Mouse (Mus musculus) olfactory bulb, adult 2 months (tissue): ENCODE data around the gene Olfr802. TPM values are rescaled to one million over a fixed set of nuclear protein-coding genes. Genes with fewer than 3 reads are reported as not detected.

Experiments used
- H3K27ac ChIP-seq: fragments of 200-500 bp; 2 replicates; pipeline ENCODE4 v1.5.1; 2012; ENCODE audit warnings: low read depth, low read length; ENCODE audit not compliant: insufficient read depth
- H3K4me1 ChIP-seq: fragments of 200-500 bp; 2 replicates; pipeline ENCODE4 v1.6.1; 2012; ENCODE audit warnings: low read length; ENCODE audit not compliant: control insufficient read depth, insufficient read depth
- H3K4me3 ChIP-seq: fragments of 200-500 bp; 2 replicates; pipeline ENCODE4 v1.5.1; 2012; ENCODE audit warnings: mild to moderate bottlenecking, low read depth, low read length, moderate library complexity; ENCODE audit not compliant: insufficient read depth
- CTCF ChIP-seq: fragments of 200-500 bp; IDR thresholded peaks from 2 replicates; pipeline ENCODE4 v1.5.1; 2012; ENCODE audit warnings: low read depth, mild to moderate bottlenecking, low read length, moderate library complexity; ENCODE audit not compliant: insufficient read depth
- POLR2A ChIP-seq: fragments of 200-500 bp; IDR thresholded peaks from 2 replicates; pipeline ENCODE4 v1.6.1; 2012; ENCODE audit warnings: mild to moderate bottlenecking, low read depth, low read length, moderate library complexity; ENCODE audit not compliant: insufficient read depth
- WGBS: fragments of 180-500 bp; shearing (Covaris S2); methylation state at CpG from one replicate; pipeline ENCODE4 v1.1.7; 2018; 5-methylcytosine and 5-hydroxymethylcytosine counted together
- polyA plus RNA-seq: library from polyadenylated mRNA; stranded (reverse); fragments of >200 nt; gene quantifications from 2 replicates; pipeline ENCODE4 v1.2.4, GENCODE M21; 2012; ENCODE audit warnings: low replicate concordance; ENCODE audit not compliant: missing spikeins, insufficient read depth, insufficient read length

Olfr802 gene
- not detected in 2 replicates for polyA plus RNA-seq

DNA sequence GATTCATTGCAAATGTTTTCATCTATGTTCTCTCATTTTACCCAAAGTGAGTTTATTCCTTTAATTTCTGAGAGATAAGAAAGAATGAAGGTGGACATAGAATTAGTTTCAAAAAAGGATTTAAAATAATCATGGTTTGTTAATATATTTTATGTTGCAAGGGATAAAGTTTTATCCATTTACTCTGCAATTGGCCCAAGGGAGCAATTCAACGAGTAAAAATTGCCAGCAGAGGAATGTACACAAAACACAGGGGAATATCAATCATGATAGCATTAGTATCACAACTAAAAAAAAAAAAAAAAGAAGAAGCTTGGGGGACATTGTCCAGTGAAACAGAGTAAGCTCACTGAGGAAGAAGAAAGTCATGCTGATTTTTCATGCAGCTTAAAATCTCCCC, at the start of gene Olfr802:
TSS of gene Olfr802 (minus strand) at position 101 of the 400 bp plus-strand sequence.
- Histone ChIP-seq H3K27ac (no peak within 1 kb of the TSS), H3K4me1 (no peaks in the 10 kb centered on the region), H3K4me3 (no peak within 1 kb of the TSS)
- TF ChIP-seq POLR2A (no peak), CTCF (no peak)
- 62% methylated on average over 1 of the region's 1 CpGs for WGBS

DNA sequence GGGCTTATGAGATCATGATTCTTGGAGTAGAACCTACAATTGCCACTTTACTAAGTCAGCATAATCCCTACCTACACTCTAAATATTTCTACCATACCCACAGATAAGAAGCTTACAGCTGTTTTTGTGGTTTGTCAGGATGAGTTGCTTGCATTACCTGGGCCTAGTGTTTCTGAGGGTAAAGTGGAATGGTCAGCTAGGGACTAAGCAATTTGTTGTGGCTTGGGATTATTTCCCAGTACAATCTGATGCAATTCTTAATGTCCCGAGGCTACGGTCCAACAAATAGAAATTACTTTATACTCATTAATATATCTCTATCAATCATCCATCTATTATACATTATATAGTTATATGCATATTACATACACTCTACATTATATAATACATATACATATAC, 41.3 kb upstream of the Olfr802 start, which contains the start of gene Olfr805:
TSS of gene Olfr805 (minus strand) at position 101 of the 400 bp plus-strand sequence.
- Histone ChIP-seq H3K4me3 (no peak within 1 kb of the TSS), H3K4me1 (no peaks in the 10 kb centered on the region), H3K27ac (no peak within 1 kb of the TSS)
- TF ChIP-seq CTCF (no peak), POLR2A (no peak)
- 98% methylated on average over 2 of the region's 2 CpGs for WGBS

DNA sequence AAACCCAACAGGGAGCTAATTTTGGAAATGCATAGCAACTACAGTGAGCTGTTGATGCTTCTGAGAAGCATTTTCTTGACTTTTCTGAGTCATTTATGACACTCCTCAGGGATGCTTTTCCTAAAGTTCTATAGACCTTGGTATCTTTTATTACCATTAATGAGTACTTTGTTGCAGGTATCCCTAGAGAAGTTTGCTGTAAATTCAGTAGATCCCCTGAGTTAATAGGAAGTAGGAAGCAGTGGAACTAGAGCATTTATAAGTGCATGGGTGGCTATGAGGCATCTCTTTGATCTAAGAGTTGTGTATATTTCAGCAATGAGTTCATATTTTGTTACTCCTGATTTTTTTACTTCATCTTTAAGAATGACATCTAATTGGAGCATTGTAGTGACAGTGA, 14.9 kb upstream of the Olfr802 start, which contains the start of gene Olfr804:
TSS of gene Olfr804 (plus strand) at position 301 of the 400 bp plus-strand sequence.
- no peak for TF ChIP-seq POLR2A
- TF ChIP-seq CTCF, result no peak
- H3K4me3 ChIP-seq, result no peak within 1 kb of the TSS
- no peak within 1 kb of the TSS for H3K27ac ChIP-seq
- H3K4me1 ChIP-seq, result no peaks in the 10 kb centered on the region

DNA sequence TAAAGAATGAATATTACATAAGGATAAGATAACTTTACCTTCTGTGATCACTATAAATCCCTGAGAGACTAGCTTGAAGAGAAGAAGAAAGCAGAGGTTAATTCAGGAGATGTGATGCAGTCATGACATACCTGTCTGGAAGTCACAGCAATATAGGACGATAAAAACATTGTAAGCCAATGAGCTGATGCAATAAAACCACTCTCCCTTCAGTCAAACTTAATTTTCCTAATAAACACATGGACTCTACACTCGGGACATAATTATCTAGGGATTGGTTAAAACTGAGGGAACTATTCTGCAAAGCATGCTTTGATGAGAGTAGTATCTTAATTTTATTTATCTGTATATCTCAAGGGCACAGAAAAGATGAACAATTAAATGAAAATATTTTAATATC, 6.2 kb upstream of the Olfr802 start, which contains the start of gene Olfr803:
TSS of gene Olfr803 (minus strand) at position 101 of the 400 bp plus-strand sequence.
- Histone ChIP-seq H3K4me1 (no peaks in the 10 kb centered on the region), H3K4me3 (no peak within 1 kb of the TSS), H3K27ac (no peak within 1 kb of the TSS)
- TF ChIP-seq CTCF, result no peak
- no peak for TF ChIP-seq POLR2A
- 88% methylated on average over 2 of the region's 2 CpGs for WGBS

DNA sequence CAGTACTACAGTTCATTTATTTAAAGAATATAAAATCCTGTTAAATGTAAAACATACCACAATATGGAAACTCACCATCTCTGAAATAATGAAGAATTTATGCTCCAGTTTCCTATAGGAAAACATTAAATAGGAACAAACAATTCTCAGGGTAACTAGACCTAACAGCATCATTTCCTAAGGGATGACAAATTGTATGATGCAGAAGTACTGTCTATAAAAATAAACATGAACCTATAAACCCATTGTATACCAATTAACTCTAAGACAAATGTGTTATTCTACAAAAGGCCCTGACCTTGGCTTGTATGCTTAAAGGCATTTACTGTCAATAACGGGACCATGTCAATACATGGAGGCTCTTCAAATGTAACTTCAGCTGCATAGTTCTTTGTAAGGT, 14.2 kb downstream of the Olfr802 start, which contains the start of gene Olfr801:
TSS of gene Olfr801 (minus strand) at position 101 of the 400 bp plus-strand sequence.
- H3K4me1 ChIP-seq, result no peaks in the 10 kb centered on the region
- no peak within 1 kb of the TSS for H3K4me3 ChIP-seq
- WGBS, result 93% methylated on average over 1 of the region's 1 CpGs
- TF ChIP-seq CTCF, result no peak
- no peak for TF ChIP-seq POLR2A
- H3K27ac ChIP-seq, result no peak within 1 kb of the TSS

DNA sequence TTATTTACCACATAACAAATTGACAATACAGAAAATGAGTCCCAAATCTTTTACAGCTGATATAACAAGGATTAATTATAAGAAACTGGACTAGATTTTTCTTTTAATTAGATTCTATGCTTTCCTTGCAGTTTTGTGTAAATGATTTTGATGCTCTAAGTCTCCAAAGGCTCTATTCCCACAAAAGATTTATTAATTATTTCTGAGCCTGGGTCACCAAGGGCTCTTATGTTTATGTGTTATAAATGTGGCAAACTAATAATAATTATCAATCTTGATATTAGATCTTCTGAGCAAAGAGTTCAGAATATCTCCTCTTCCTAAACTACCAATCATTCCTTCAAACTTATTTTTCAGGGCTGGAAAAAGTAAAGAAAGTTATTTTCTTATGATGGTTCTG, 30.6 kb downstream of the Olfr802 start, which contains the start of gene Olfr800:
TSS of gene Olfr800 (plus strand) at position 301 of the 400 bp plus-strand sequence.
- no peak within 1 kb of the TSS for H3K27ac ChIP-seq
- TF ChIP-seq CTCF, result no peak
- TF ChIP-seq POLR2A, result no peak
- H3K4me1 ChIP-seq, result no peaks in the 10 kb centered on the region
- no peak within 1 kb of the TSS for H3K4me3 ChIP-seq

DNA sequence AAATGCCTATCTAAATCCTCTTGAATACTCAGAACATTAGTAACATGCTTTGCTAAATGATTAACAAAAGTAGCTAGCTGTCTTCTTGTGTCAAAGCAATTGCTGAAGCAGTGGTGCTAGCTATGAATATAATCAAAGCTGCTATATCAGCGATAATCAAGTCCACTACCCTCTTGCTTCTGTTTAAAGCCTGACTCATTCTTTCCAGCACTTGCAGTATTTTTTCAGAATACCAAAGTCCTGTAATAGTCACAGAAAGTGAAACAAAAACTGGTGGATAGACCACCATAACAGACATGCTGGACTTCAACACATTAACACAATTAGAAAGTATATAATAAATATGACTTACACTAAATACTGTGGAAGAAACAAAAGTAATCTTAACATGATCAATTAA, 36.2 kb downstream of the Olfr802 start:
- no peaks in the 10 kb centered on the region for H3K4me1 ChIP-seq
- TF ChIP-seq CTCF, result no peak
- TF ChIP-seq POLR2A, result no peak
- 98% methylated on average over 1 of the region's 1 CpGs for WGBS
- no peak overlapping the region for H3K4me3 ChIP-seq
- H3K27ac ChIP-seq, result no peak overlapping the region

DNA sequence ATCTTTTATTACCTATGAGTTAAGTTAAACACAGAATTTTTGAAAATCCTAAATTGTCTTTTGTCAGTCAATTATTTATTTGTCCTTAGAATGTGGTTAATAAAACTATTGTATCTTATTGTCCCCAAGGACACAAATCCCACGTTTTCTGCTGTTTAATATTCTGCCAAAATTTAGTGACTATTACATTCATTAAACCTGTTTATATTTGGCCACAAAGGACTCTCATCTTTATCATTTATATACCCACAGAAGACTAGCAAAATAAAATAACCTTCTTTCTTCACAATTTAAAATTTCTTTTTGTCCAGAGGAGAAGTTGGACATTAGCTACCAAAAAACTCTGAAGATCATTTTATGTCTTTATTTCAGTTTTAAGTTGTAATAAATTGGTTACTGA, 50.8 kb downstream of the Olfr802 start, which contains the start of gene Olfr799:
TSS of gene Olfr799 (plus strand) at position 301 of the 400 bp plus-strand sequence.
- WGBS, result 21% methylated on average over 1 of the region's 1 CpGs
- no peak for TF ChIP-seq POLR2A
- no peak for TF ChIP-seq CTCF
- H3K4me1 ChIP-seq, result no peaks in the 10 kb centered on the region
- H3K4me3 ChIP-seq, result no peak within 1 kb of the TSS
- H3K27ac ChIP-seq, result no peak within 1 kb of the TSS

DNA sequence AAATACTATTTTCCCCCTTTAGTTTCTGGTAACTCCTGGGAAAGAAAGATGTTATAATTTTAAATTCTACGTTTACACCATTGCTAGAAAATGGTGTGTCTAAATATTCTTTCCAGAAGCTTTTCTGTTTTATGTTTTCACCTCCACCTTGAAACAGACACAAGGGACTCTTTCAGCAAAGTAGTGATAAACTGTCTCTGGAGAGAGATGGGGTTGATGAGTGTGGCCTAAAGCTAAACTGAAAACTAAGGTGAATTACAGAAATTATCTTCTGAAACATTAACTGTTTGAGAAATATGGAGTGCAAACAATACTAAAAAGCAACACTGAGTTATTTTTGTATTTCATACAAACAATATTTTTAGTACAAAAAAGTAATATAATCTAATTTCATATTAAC, 60.1 kb downstream of the Olfr802 start, which contains the start of gene Olfr798:
TSS of gene Olfr798 (minus strand) at position 101 of the 400 bp plus-strand sequence.
- 95% methylated on average over 1 of the region's 1 CpGs for WGBS
- TF ChIP-seq CTCF (no peak), POLR2A (no peak)
- Histone ChIP-seq H3K27ac (no peak within 1 kb of the TSS), H3K4me3 (no peak within 1 kb of the TSS), H3K4me1 (no peaks in the 10 kb centered on the region)

Other genes with a start within 250 kb of the Olfr802 start
- gene Olfr787, start 226.3 kb downstream of the Olfr802 start, polyA plus RNA-seq, result not detected in 2 replicates
- not detected in 2 replicates for gene Olfr788, start 217.2 kb downstream of the Olfr802 start, polyA plus RNA-seq
- not detected in 2 replicates for gene Olfr789, start 203.4 kb downstream of the Olfr802 start, polyA plus RNA-seq
- gene Olfr790, start 189.7 kb downstream of the Olfr802 start, polyA plus RNA-seq, result not detected in 2 replicates
- gene Olfr791, start 166.4 kb downstream of the Olfr802 start, polyA plus RNA-seq, result not detected in 2 replicates
- not detected in 2 replicates for gene Olfr792, start 149.0 kb downstream of the Olfr802 start, polyA plus RNA-seq
- gene Olfr794, start 120.5 kb downstream of the Olfr802 start, polyA plus RNA-seq, result not detected in 2 replicates
- gene Olfr796, start 75.6 kb downstream of the Olfr802 start, polyA plus RNA-seq, result not detected in 2 replicates
- not detected in 2 replicates for gene Olfr798, start 60.2 kb downstream of the Olfr802 start, polyA plus RNA-seq
- not detected in 2 replicates for gene Olfr799, start 50.7 kb downstream of the Olfr802 start, polyA plus RNA-seq
- gene Olfr800, start 30.5 kb downstream of the Olfr802 start, polyA plus RNA-seq, result not detected in 2 replicates
- not detected in 2 replicates for gene Olfr801, start 14.3 kb downstream of the Olfr802 start, polyA plus RNA-seq
- gene Olfr803, start 6.1 kb upstream of the Olfr802 start, polyA plus RNA-seq, result not detected in 2 replicates
- gene Olfr804, start 15.0 kb upstream of the Olfr802 start, polyA plus RNA-seq, result not detected in 2 replicates
- not detected in 2 replicates for gene Olfr805, start 41.2 kb upstream of the Olfr802 start, polyA plus RNA-seq
- gene Olfr806, start 53.8 kb upstream of the Olfr802 start, polyA plus RNA-seq, result not detected in 2 replicates
- gene Olfr807, start 69.6 kb upstream of the Olfr802 start, polyA plus RNA-seq, result not detected in 2 replicates
- gene Olfr808, start 77.3 kb upstream of the Olfr802 start, polyA plus RNA-seq, result not detected in 2 replicates
- not detected in 2 replicates for gene Olfr809, start 86.5 kb upstream of the Olfr802 start, polyA plus RNA-seq
- gene Olfr810, start 106.7 kb upstream of the Olfr802 start, polyA plus RNA-seq, result not detected in 2 replicates
- gene Olfr811, start 116.2 kb upstream of the Olfr802 start, polyA plus RNA-seq, result not detected in 2 replicates
- gene Olfr812, start 157.9 kb upstream of the Olfr802 start, polyA plus RNA-seq, result not detected in 2 replicates
- gene Olfr813, start 167.2 kb upstream of the Olfr802 start, polyA plus RNA-seq, result not detected in 2 replicates
- gene Olfr814, start 191.7 kb upstream of the Olfr802 start, polyA plus RNA-seq, result not detected in 2 replicates
- gene Olfr815, start 217.7 kb upstream of the Olfr802 start, polyA plus RNA-seq, result not detected in 2 replicates
- gene Olfr816, start 227.4 kb upstream of the Olfr802 start, polyA plus RNA-seq, result not detected in 2 replicates